Mouse (Mus musculus) left cerebral cortex, postnatal 36 days (tissue): ENCODE data around the gene Arhgap18. TPM values are rescaled to one million over a fixed set of nuclear protein-coding genes. Genes with fewer than 3 reads are reported as not detected.

ENCODE experiments used
- DNase-seq, 2 experiments: peaks; one replicate each; pipeline ENCODE4 v3.0.0; 2021 to 2022; ENCODE audit warnings: low spot score in 2 of 2, mixed read lengths in 1 of 2
- intact Hi-C: fragments of 180-260 bp; cut with DNase I; formaldehyde crosslinking; loops from one replicate; pipeline ENCODE4 v1.15.1; 2025
- total RNA-seq, 2 experiments: library from RNA; stranded (reverse); gene quantifications; 2 replicates each; pipeline ENCODE4 v1.2.3; 2021

The Arhgap18 gene
- total RNA-seq, 2 experiments from 2014 or later = 7.2 to 11.3 TPM

DNA sequence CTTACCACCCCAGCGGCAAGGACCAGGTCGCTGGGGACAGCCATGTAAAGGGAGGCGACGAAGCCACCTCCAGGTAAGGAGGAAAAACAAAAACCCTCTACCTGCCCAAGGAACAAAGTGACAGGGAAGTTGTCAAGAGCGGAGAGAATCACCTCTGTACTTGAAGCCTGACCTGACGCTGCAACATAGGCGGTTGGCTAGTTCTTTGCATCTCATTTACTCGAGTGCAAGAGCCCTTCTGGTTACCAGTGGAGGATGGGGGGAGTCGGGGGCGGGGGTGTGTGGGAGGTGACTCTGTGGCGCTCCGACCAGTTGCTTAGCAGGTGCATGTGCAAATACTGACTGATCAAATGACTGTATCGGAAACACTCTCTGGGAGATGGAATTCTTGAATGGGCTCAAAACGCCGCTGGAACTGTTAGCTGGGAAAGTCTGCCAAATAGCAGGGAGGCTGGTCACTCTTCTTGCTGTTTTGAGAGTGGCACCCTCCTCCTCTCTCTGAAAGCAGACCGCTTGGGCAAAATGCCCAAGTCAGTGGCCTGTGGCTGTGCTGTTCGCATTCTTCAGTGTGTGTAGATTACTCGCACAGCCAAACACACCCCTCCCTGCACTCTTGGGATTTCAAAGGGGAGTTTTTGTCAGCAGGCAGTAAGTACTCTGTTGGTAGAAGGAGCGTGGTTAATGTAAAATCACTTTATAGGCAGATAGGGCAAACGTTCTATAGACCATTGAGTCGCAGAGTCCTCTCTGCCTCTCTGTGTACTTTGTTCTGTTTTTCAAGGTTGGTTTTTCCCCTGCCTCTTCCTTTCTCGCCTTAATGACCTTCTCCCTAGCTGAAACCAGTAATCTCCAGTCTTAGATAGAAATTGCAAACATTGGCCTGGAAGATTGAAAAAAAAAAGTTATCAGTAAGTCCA, 19.7 kb downstream of the Arhgap18 start:
- intact Hi-C loops = no loop called here
- peak; percentile 33 to 36 for DNase-seq

DNA sequence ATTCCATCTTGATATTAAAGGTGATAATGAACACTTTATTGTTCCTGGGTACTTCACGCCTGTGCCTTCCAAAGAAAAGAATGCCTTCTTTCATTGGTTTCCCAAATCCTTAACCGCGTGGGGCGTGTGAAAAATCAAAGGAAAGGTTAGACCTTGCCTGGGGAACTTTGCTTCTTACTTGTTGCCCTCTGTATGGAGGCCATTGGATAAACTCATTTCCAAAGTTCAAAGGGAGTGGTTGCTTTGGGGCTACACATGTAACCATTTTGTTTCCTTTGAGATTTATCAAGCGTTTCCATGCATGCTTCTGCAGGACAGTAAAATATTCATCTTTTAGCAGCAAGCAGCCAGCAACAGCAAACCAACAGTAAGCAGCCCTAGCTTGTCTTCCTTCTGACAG, 20.3 kb downstream of the Arhgap18 start:
- intact Hi-C loops = no loop called here
- no peak for DNase-seq

DNA sequence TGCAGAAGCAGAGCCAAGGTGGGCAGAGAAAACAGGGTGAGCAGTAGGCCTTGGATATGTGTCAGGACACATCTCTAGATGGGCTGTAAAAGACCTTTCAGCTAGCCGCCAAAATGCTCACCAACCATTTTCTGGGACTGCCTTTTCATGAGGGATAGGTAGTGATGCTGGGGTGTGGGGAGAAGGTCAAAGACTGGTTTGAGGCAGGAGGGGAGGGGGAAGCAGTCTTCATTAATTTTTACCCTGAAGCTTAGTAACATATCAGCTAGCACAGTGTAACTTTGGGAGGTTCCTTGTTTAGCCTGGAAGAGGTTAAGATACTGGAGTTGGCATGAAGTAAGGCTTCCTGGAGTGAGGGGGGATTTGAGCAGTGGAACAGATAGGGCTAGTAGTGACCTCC, 21.0 kb downstream of the Arhgap18 start:
- DNase-seq = no peak
- intact Hi-C loops = no loop called here

DNA sequence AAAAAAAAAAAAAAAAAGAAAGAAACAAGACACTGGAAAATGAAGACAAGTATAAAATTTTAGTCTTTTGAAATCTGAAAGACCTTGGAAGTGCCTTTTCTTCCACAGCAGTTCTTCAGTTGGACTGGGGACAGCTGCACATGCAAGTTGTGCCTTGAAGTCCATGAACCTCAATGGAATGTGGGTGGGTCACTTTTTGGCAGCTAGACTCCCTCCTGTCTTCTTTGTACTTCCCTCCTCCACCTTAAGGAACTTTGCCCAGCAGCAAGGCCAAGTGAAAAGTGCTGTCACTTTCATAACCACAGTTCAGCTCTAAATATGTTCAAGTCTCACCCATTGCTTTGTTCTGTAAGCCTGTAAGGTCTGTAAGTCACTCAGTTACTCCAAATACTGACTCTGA, 23.2 kb downstream of the Arhgap18 start:
- DNase-seq = no peak
- intact Hi-C loops = no loop called here

DNA sequence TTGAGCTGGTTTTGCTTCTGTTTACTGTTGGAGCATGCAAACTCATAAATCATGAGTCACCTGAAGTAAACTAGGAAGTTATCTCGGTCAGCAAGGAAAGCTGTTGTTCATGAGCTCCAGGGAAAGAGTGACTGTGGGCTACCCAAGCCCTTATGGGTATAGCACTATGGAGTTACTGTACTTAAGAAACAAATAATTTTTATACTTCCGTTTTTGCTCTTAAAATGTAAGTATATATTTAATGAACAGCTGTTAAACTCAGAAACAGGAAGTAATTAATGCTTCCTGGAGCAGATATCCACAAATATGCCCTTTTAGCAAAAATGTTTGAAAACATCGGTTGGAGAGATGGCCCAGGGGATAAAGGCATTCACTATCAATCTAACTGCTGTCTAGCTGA, 27.4 kb downstream of the Arhgap18 start:
- no peak for DNase-seq
- intact Hi-C loops = no loop called here

DNA sequence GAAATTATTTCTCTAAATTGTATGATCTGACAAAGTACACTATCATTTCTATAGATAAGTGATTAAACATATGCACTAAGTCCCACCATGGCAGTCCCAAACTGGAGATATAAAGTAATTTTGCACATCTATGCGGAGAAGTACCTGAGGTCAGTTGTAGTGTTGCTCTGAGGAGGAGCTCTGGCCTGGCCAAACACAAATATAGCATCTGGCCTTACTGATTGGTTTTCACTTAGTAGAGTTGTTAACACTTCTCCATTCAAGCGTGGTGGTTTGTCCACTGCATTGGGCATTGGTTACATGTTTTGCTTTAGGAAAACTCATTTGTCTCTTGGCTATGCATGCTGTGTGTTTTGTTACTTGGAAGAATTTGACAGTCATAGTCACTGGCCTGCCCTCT, 36.5 kb downstream of the Arhgap18 start:
- intact Hi-C loops = no loop called here

DNA sequence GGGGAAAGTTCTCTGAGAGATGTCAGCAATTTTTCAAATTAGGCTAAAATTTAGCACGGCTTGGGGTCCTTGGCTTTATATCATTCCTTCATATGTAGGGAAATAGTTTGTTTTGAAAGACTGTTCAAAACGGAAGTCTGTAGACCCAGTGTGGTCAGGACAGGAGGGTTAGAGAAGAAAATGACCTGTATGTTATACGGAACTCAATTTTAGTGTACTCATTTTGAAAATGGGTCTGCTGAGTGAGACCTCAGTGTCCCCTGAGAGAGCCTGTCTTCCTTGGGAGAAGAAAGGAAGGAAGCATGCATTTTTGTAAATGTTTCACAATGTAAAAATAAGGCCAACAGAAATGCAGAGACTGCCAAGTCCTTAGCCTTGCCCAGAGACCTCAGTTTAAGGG, 38.6 kb downstream of the Arhgap18 start:
- no peak for DNase-seq
- intact Hi-C loops = no loop called here

More for the DNA sequence above, 36.5 kb downstream of the Arhgap18 start:
- no peak for DNase-seq

DNA sequence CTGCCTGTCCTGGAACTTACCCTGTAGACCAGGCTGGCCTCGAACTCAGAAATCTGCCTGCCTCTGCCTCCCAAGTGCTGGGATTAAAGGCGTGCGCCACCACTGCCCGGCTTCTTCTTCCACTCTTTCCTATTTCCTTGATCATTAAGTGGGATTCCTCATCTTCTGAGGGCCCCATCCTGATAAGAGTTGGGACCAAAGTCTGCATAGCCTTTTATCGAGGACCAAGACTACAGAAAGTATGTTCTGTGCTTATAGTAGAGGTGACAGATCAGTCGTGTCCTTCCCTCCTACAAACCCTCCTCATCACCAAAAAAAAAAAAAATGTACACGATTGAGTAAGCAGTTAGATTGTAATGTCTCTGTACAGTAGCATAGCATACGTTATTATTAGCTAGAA, 39.8 kb downstream of the Arhgap18 start:
- intact Hi-C loops = no loop called here
- no peak for DNase-seq

DNA sequence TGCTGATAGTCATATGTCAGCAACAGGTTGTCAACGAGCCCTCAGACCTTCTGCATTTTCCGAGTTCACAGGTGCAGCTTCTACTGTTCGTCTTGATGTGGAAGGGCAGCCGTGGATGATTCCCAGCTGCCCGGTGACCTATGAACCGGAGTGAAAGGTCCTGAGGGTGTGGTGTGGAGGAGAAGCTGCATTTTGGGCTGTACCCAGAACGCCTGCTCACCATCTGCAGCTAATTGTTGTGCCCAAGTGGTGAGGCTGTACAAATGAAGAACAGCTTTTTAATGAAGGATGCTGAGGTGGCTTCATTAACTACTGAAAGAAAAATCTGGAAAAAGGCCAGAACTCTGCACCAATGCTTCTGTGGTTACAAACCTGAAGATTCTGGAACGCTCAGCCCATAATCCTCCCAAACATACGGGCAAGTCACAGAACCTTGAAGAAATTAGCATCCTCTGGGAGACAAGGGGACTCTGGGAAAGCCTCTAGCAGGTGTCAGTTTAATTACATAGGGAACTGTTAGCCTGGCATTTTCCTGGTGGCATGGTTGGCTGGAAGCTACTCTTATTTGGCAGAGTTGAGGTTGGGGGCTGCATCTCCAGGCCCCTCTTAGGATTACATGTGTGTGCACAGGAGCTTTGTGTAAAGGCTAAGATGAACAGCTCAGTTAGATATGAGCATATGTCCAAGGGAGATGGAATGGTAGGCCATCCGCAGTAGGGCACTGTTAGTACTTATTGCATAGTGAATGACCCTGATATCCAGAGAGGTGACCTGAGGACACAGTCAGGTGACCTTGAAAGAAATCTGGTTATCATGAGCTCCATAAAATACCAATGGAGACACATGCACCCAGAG, 43.4 kb downstream of the Arhgap18 start:
- intact Hi-C loops = no loop called here
- DNase-seq = no peak

DNA sequence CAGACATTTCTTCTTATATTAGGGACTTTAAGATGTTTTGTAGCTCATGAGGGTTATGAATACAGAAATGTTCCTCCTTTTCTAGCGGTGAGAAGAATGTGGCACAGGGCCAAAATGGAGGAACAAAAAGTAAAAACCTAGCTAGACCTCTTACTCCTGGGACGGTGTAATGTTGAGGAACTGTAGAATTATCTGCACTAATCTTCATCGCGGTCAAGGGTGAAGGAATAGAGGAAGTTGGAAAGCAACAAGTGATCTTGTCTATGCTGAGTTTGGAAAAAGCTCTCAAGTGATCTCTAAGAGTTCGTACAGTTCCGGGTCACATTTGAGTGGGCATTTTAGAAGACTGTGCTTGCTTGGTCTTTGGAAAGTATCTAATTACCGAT, 44.1 kb downstream of the Arhgap18 start:
- intact Hi-C loops = no loop called here
- no peak for DNase-seq

DNA sequence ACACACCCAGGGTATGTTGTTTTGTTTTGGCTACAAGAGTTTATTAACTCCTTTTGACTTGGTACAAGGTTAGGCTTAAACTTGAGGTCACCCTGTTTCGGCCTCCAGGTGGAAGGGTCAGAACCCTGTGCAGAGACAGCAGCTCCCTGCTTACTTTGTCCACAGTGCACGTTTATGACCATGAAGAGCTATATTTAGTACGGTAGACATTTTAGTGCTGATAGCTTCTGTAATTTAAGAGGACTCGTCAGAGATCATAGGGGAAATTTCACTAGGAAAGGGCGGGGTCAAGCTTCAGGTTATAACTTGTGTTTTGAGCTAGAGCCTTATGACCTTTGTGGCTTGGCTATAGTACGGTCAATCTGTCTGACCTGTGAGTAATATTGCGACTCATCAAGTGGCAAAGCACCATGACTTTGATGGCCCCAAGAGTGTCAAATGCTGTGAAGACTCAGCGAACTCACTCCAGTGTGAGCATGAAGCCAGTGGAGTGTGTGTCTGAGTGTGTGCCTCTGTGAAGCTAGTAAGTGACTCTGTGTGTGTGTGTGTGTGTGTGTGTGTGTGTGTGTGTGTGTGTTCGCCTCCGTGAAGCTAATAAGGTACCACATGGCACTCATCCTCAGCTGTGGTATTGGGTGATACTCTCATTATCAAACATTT, 45.7 kb downstream of the Arhgap18 start:
- intact Hi-C loops = no loop called here

DNA sequence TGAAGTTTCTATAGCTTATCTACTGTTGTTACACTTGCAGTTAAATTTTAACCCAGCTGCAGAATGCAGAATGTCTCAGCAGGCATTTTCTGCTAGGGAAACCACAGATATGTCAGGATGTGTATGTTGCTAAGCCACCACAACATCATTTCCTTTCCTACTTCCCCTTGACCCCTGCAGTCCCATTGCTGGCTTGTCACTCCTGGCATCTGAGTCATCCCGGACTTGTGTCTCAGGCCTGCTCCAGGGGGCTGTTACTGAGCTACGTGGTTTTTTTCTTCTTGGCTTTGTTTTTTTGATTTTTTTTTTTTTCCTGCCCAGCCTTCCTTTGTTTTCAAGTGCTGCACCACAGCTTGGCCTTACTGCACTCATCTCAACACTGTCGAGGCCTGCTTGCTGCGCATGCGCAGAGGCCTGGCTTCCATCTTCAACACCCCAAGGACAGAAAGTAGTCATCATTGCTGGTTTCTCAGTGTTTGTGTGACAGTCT, 46.4 kb downstream of the Arhgap18 start:
- no peak for DNase-seq

More for the DNA sequence above, 45.7 kb downstream of the Arhgap18 start:
- DNase-seq = no peak

DNA sequence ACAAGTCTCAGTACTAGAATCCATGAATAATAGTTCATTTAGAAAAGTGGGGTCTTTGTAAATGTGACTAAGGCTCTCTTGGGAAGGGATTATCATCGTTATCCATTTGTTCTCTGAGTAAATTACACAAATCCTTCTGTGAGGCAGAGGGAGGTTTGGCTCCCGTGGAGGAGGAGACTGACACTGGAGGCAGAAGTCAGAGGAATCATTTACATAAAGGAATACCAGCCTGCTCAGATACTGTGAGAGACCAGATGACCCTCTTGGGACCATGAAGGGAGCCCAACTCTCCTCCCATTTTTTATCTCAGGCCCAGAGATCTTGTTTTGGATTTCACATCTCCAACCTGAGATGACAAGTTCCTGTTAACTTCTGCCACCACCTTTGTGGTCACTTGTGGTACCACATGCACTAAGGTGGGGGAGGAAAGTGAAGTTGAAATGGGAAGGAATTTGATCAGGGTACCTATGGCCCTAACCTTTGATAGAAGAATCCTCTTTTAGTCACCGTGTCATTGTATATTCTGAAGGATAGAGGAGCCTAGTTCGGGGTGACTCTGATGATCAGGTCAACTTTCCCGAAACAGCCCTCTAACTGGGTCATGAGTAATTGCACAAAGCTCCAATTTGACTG, 51.2 kb downstream of the Arhgap18 start:
- DNase-seq = no peak
- intact Hi-C loops = no loop called here

More for the DNA sequence above, 46.4 kb downstream of the Arhgap18 start:
- intact Hi-C loops = no loop called here

DNA sequence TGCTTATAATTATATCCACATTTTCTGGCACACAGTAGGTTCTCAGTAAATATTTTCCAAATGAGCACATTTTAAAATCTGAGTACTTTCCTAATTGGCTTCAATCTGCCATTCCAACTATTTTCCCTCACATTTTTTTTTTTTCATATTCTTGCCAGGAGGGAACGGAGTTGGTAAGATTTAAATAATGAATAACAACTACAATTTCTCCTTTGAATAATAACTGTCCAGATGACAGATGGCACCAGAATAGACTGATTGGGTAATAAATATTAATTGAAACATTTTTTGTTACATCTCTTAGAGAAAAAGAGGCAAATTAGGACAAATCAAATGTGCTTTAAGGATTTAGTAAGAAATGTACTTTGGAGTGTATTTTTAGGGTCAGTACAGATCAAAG, 51.8 kb downstream of the Arhgap18 start:
- DNase-seq = no peak
- intact Hi-C loops = no loop called here

DNA sequence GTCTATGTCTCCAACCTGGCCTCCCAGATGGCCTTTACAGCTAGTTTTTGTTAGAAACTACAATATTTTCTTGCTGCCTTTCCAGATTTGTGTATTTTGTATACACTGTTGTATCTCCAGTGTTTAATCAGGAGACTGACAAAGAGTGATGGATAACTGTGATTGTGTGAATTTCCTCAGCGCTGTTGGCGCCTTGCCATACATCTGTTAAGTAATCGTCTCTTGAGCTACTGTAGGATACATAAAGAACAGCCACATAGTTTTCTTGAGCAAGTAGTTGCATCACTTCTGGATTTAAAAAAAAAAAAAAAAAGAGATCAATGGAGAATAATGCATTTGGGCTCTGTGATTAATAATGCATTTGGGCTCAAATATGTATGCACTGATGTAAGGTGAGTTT, 52.9 kb downstream of the Arhgap18 start:
- intact Hi-C loops = no loop called here
- no peak for DNase-seq

DNA sequence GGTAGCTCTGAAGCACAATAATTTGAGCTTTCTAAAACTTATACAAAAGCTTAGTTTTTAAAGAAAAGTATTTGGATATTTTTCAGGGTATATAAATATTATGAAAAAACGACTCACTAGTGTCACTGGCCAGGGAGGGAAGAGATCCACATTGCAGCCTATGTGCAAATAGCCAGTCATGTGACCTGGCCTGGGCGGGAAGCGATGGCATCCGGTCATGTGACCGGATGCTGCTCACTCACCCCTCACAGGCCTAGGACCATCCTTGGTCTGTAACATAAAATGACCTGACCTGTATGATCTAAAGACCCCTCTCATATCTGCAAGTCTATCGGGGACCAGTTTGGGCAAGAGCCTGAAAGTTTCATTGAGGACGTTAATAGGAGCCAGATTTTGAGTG, 56.8 kb downstream of the Arhgap18 start:
- DNase-seq = no peak
- intact Hi-C loops = no loop called here

DNA sequence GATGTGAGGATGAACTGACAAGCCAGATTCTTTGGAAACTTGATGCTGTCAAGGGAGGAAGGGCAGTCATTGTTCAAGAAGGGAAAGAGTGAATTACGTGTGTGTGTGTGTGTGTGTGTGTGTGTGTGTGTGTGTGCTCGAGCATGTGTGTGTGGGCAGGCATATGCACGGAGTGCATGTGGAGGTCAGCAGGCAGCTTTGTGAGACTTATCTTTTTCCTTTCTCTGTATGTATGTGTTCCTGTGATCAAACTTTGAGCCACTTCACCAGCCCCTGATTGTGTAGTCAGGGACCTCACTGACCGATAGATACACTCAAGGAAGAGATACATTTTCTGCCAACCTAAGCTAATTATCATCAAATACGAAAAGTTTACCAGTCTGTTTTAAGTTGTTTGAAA, 57.6 kb downstream of the Arhgap18 start:
- intact Hi-C loops = no loop called here
- DNase-seq = no peak

DNA sequence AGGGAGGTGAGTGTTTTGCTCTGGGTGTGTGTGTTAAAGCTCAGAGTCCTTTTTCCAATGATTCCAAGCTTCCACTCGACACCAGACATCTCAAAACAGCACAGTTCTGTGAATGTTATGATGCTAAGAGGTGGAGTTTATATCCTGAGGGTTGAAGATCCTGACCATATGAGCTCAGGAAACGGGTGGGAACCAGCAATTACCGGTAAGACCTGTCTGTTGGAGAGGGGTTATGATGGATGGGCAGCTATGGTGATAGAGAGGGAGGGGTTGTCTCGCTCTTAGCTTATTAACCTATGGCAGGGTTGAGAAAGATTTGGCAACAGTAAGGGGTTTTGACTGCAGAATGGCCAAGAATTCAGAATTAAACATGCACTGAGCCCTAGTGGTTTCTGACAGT, 58.1 kb downstream of the Arhgap18 start:
- DNase-seq = no peak
- intact Hi-C loops = no loop called here

DNA sequence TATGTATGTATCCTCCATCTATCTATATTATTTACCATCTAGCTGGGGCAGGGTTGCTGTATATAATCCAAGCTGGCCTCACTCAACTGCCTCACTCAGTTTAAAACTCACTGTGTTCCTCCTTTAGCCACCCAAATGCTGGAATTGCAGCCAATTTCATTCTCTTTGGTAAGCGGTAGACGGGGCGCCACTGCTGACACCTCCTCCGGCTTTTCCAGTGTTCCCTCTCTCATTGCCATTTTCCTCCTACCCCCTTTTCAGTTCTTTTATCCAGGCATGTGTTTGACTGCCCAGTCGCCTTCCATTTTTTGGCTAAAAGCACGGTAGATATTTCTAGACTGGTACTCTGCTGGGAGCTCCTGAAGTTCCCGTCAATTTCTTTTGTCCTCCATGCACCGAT, 62.4 kb downstream of the Arhgap18 start:
- DNase-seq = peak; percentile 58 to 69
- intact Hi-C loops = no loop called here

DNA sequence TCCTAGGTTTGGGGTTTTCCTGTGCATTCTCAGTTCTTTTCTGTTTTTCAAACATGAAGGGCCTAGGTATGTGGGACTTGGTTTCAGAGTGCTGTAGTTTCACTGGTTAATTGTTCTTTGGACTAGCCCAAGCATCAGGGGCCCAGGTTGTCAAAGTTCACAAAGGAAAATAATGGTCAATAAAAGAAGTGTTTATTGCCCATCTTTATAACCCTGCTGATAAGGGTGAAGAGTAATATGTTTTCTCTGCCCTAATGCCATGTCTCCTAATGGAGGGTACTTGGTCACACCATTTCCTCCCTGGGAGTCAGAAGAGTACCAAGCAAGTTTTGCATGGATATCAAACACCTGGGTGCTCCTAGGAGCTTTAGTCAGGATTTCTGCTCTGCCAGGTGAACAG, 67.1 kb downstream of the Arhgap18 start:
- DNase-seq = no peak
- intact Hi-C loops = no loop called here
